Mouse (Mus musculus) liver, embryonic 11.5 days (tissue): ENCODE results near the gene G6pc2. TPM values are rescaled to one million over a fixed set of nuclear protein-coding genes. Genes with fewer than 3 reads are reported as not detected.

Experiments used
- ATAC-seq: fragments of 200-750 bp; cut with Nextera tagmentation; replicated peaks from 2 replicates; pipeline ENCODE4 v1.8.0; 2017; ENCODE audit warnings: moderate number of reproducible peaks, mild to moderate bottlenecking, moderate TSS enrichment, moderate library complexity; ENCODE audit not compliant: low FRiP score
- DNase-seq: peaks from one replicate; pipeline ENCODE4 v3.0.0-alpha.2; 2017; ENCODE audit warnings: low spot score
- H3K27ac ChIP-seq: fragments of 300-500 bp; sonication (generic); 2 replicates; pipeline ENCODE4 v1.5.1; 2014; ENCODE audit warnings: mild to moderate bottlenecking, low read depth, low read length, control low read depth
- H3K27me3 ChIP-seq: fragments of 300-500 bp; sonication (generic); replicated peaks from 2 replicates; pipeline ENCODE4 v1.6.1; 2014; ENCODE audit warnings: low read length, mixed read lengths; ENCODE audit not compliant: control insufficient read depth, insufficient read depth
- H3K36me3 ChIP-seq: fragments of 300-500 bp; sonication (generic); 2 replicates; pipeline ENCODE4 v1.6.1; 2014; ENCODE audit warnings: mild to moderate bottlenecking, low read length, moderate library complexity, mixed read lengths; ENCODE audit not compliant: control insufficient read depth, insufficient read depth
- H3K4me1 ChIP-seq: fragments of 300-500 bp; sonication (generic); replicated peaks from 2 replicates; pipeline ENCODE4 v1.6.1; 2014; ENCODE audit warnings: low read length, mixed read lengths; ENCODE audit not compliant: control insufficient read depth, insufficient read depth
- H3K4me2 ChIP-seq: fragments of 300-500 bp; sonication (generic); 2 replicates; pipeline ENCODE4 v1.6.1; 2014; ENCODE audit warnings: mild to moderate bottlenecking, control low read depth, moderate library complexity
- H3K4me3 ChIP-seq: fragments of 300-500 bp; sonication (generic); 2 replicates; pipeline ENCODE4 v1.5.1; 2014; ENCODE audit warnings: low read depth, low read length, control low read depth
- H3K9ac ChIP-seq: fragments of 300-500 bp; sonication (generic); 2 replicates; pipeline ENCODE4 v1.6.1; 2014; ENCODE audit warnings: low read depth, low read length, control low read depth
- H3K9me3 ChIP-seq: fragments of 300-500 bp; sonication (generic); 2 replicates; pipeline ENCODE4 v1.6.1; 2016; ENCODE audit warnings: low read length, inconsistent platforms, mixed read lengths; ENCODE audit not compliant: control insufficient read depth
- WGBS: fragments of 180-500 bp; shearing (Covaris S2); extraction: QIAGEN DNeasy Blood & Tissue Kit; methylation state at CpG from one replicate; pipeline ENCODE4 v1.1.7; 2014; 5-methylcytosine and 5-hydroxymethylcytosine counted together
- polyA plus RNA-seq: library from polyadenylated mRNA; unstranded; fragments of >200 nt; fragmentation: Nextera tagmentation; extraction: Ambion mirVana; gene quantifications from 2 replicates; pipeline ENCODE4 v1.2.1, GENCODE M21; 2014

Gene G6pc2
- polyA plus RNA-seq, 1 experiment from 2014 or later = not detected

DNA sequence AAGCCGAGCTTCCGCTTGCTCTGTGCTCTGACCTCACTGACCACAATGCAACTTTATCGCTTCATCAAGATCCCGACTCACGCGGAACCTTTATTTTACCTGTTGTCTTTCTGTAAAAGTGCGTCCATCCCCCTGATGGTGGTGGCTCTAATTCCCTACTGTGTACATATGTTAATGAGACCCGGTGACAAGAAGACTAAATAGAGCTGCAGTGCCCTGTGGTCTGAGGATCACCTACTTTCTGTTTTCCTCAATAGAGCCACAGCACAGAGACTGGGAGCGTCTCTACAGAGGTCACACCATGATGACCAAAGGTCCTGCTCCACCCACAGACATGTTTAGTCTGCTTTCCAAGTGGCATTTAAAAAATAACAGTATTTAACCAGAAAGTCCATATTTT, 16.0 kb downstream of the G6pc2 start:
- ATAC-seq = no peak
- Histone ChIP-seq H3K4me1 (no peaks in the 10 kb centered on the region), H3K4me3 (no peak overlapping the region), H3K27me3 (no peaks in the 10 kb centered on the region), H3K4me2 (no peak overlapping the region), H3K36me3 (no peaks in the 10 kb centered on the region), H3K27ac (no peak overlapping the region), H3K9ac (no peak overlapping the region), H3K9me3 (no peaks in the 10 kb centered on the region)
- 91% methylated on average over 9 of the region's 9 CpGs for WGBS
- DNase-seq = no peak

DNA sequence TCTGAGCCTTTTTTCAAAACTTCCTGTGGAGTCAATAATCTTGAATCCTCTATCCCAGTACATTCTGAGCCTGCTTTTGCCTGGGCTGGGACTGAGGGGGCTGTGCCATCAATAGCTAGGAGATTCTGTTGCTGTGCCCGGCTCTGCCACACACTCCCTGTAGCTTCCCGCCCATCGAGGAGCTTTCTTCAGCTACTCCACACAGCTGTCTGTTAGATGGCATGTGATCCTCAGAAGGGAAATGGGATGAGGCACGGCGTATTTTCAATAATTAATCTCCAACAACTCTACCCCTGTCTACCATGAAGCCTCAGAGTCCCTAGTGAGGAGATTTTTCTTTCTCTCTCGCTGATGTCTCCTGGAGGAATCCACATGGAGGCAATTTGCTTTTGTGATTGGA, 17.8 kb downstream of the G6pc2 start:
- Histone ChIP-seq H3K27ac (no peak overlapping the region), H3K4me1 (no peaks in the 10 kb centered on the region), H3K4me3 (no peak overlapping the region), H3K4me2 (no peak overlapping the region), H3K9ac (no peak overlapping the region), H3K9me3 (no peaks in the 10 kb centered on the region), H3K27me3 (no peaks in the 10 kb centered on the region), H3K36me3 (no peaks in the 10 kb centered on the region)
- no peak for ATAC-seq
- WGBS = 78% methylated on average over 6 of the region's 6 CpGs
- no peak for DNase-seq

DNA sequence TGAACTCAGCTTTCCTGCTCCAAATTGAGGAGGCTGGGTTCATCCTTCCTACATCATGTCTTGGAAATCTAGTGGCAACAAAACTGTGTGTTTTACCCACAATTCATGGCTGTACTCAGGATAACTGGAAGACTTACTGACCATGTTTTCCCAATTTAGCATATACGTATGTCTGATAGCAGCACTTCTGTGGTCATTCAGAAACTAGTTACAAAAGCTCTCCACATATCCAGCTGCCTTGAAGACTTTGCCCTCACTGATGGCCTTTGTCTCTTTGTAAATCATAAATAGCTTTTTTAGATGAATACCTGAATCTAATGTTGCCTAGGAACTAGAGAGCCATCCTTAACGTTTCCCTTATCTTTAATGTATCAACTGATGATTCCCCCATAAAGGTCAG, 19.3 kb downstream of the G6pc2 start:
- Histone ChIP-seq H3K9me3 (no peaks in the 10 kb centered on the region), H3K27me3 (no peaks in the 10 kb centered on the region), H3K27ac (no peak overlapping the region), H3K4me2 (no peak overlapping the region), H3K4me1 (no peaks in the 10 kb centered on the region), H3K9ac (no peak overlapping the region), H3K36me3 (no peaks in the 10 kb centered on the region), H3K4me3 (no peak overlapping the region)
- ATAC-seq (no peak), DNase-seq (no peak)
- 78% methylated on average over 2 of the region's 2 CpGs for WGBS

DNA sequence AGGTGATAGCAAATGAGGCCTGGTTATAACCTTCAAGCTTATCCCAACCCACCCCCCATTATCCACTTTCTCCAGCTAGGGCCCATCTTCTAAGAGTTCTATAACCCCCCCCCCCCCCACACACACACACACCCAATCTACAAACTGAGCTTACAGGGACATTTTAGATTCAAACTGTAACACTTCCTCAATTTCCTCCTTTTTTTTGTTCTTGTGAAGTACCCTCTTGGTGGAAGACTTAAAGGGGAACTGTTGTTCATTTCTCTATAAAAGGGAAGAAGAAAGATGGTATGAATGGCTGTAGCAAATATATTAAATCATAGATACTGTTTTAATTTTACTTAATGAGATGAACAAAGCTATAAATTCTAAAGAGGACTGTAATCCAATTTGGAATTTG, 21.2 kb downstream of the G6pc2 start:
- Histone ChIP-seq H3K4me1 (no peaks in the 10 kb centered on the region), H3K4me2 (no peak overlapping the region)

DNA sequence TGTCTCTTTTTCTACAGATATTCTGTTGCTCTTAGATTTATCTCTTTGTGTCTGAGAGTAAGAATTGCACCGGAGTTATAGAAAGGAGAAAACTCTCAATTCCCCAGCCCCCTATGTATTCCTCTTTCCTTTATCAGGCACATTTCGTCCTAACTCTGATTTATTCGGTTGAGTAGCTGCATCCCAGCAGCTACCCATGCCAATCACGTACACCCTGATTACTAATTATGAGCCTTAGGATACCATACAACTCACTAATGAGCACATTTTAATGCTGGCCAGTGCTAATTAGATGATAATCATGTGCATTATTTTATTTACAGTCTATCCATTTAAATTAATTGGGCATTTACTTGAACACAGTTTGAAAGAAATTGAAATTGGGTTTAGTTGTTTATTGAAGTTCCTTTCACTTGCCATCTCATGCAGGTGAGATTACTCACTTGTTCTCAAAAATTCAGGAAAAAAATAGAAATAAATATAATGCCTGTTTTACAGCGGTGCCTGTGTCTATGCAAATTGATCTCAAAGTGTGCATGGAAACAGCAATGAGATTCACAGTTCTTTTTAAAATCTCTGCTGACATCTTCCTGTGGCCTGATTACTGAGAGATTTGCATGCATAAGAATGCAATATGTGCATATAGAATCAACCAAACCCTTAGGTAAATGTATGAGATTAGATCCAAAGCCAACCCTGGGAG, 24.3 kb downstream of the G6pc2 start:
- no peak for ATAC-seq
- Histone ChIP-seq H3K4me1 (no peaks in the 10 kb centered on the region), H3K9ac (no peak overlapping the region), H3K27me3 (no peaks in the 10 kb centered on the region), H3K4me2 (no peak overlapping the region), H3K4me3 (no peak overlapping the region), H3K9me3 (no peaks in the 10 kb centered on the region), H3K36me3 (no peaks in the 10 kb centered on the region), H3K27ac (no peak overlapping the region)
- 83% methylated on average over 5 of the region's 5 CpGs for WGBS
- DNase-seq = no peak

More for the DNA sequence above, 21.2 kb downstream of the G6pc2 start:
- Histone ChIP-seq H3K4me3 (no peak overlapping the region), H3K36me3 (no peaks in the 10 kb centered on the region), H3K27ac (no peak overlapping the region), H3K27me3 (no peaks in the 10 kb centered on the region), H3K9me3 (no peaks in the 10 kb centered on the region), H3K9ac (no peak overlapping the region)
- DNase-seq (no peak), ATAC-seq (no peak)

DNA sequence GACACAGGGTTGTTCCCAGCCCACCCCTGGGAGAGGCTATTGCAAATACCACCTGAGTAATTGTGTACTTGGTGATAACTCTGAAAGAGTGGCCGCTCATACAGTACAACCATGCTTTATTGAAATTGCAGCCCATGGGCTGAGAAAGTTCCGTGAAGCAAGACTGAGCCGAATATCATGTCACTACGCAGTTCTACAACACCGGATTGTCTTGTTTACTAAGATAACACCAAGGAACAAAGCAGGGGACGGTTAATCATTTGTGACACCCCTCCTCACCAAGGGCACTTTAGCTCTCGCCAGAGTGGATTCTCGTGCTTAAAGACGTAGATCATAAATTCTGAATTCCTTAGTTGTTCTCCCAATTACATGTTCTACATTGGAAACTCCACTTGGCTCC, 28.4 kb downstream of the G6pc2 start:
- DNase-seq (no peak), ATAC-seq (no peak)
- H3K4me1 ChIP-seq = no peaks in the 10 kb centered on the region
- no peaks in the 10 kb centered on the region for H3K27me3 ChIP-seq
- no peak overlapping the region for H3K4me3 ChIP-seq
- H3K4me2 ChIP-seq = no peak overlapping the region
- 75% methylated on average over 9 of the region's 9 CpGs for WGBS
- H3K36me3 ChIP-seq = no peaks in the 10 kb centered on the region
- no peaks in the 10 kb centered on the region for H3K9me3 ChIP-seq
- no peak overlapping the region for H3K27ac ChIP-seq
- no peak overlapping the region for H3K9ac ChIP-seq

DNA sequence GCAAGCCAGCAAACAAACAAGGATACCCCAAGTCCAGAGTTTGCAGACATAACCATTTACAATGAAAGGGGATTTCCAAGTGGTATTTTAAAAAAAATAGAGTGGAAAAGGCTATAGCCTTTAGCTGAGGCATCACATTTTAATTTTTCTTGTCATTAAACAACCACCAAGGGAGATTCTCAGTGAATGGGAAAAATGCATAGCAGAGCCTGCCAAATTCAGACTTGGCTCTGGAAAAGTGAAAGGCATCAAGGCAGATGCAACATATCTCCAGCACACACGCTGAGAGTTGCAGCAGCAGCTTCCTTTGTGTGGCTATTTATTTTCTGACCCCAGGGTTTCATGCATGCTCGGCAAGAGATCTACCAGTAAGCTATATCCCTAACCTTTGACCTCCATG, 34.1 kb downstream of the G6pc2 start:
- Histone ChIP-seq H3K9me3 (no peaks in the 10 kb centered on the region), H3K4me2 (no peak overlapping the region), H3K27ac (no peak overlapping the region), H3K27me3 (no peaks in the 10 kb centered on the region), H3K9ac (no peak overlapping the region), H3K36me3 (no peaks in the 10 kb centered on the region), H3K4me3 (no peak overlapping the region), H3K4me1 (no peaks in the 10 kb centered on the region)
- no peak for DNase-seq
- ATAC-seq = no peak
- WGBS = 50% methylated on average over 2 of the region's 2 CpGs

DNA sequence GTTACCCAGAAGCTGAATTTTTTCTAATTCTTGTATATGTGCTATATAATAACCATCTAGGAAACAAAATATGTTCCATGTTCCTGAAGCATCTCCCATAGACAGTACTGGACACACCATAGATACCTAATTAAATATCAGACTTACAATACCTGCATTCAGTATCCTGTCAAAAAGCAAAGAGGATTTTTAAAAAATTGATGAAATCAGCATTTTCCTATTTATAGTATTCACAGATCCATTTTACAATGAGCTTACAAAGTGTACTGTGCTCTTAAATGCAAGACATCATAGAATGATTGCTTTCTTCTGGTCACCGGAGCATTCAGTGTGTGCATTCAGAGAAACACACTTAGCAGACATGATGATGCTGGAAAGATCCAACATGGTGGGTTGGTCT, 36.2 kb downstream of the G6pc2 start:
- no peak for ATAC-seq
- Histone ChIP-seq H3K4me2 (no peak overlapping the region), H3K9ac (no peak overlapping the region), H3K27me3 (no peaks in the 10 kb centered on the region), H3K9me3 (no peaks in the 10 kb centered on the region), H3K4me3 (no peak overlapping the region), H3K4me1 (no peaks in the 10 kb centered on the region), H3K27ac (no peak overlapping the region), H3K36me3 (no peaks in the 10 kb centered on the region)
- whole genome bisulfite sequencing = 85% methylated on average over 1 of the region's 1 CpGs
- no peak for DNase-seq

DNA sequence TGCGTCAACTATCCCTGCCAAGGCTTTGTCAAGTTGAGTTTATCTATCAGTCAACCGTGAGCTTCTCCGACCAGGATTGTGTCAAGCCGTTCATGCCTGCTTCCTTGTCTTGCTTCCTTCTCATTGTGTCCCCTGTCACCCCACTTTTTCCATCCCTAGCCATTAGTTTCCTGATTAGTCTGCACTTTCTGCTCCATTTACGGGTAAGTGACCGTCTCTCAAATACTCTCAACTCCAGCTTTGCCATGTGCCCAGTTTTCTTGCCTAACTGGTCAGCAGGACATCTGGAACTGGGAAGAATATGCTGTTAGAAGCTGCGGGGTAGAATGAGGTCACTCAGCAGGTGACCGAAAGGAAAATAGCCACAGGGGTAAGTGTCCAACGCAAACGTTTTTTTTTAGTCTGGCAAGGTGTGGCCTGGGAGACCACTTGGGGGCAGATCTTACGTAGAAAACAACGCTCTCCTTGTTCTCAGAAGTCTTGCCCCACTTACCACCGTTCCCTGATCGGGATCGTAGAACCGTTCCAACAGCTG, 37.4 kb downstream of the G6pc2 start:
- Histone ChIP-seq H3K9me3 (no peaks in the 10 kb centered on the region), H3K36me3 (no peaks in the 10 kb centered on the region), H3K9ac (no peak overlapping the region), H3K4me3 (no peak overlapping the region), H3K4me2 (no peak overlapping the region), H3K27ac (no peak overlapping the region), H3K4me1 (no peaks in the 10 kb centered on the region), H3K27me3 (no peaks in the 10 kb centered on the region)
- 67% methylated on average over 16 of the region's 16 CpGs for WGBS
- no peak for ATAC-seq
- no peak for DNase-seq
